Mouse (Mus musculus) subcutaneous adipose tissue, adult 2 months (tissue): ENCODE results near the gene Tnfrsf1b. TPM values are rescaled to one million over a fixed set of nuclear protein-coding genes. Genes with fewer than 3 reads are reported as not detected.

Experiments used
- polyA plus RNA-seq: library from polyadenylated mRNA; depleted of rRNA; stranded (reverse); fragments of >200 nt; gene quantifications from 2 replicates; pipeline ENCODE4 v1.2.3, GENCODE M21; 2012; ENCODE audit warnings: low replicate concordance; rRNA removed

Tnfrsf1b gene
- polyA plus RNA-seq: 28.4 and 28.9 TPM in 2 replicates

DNA sequence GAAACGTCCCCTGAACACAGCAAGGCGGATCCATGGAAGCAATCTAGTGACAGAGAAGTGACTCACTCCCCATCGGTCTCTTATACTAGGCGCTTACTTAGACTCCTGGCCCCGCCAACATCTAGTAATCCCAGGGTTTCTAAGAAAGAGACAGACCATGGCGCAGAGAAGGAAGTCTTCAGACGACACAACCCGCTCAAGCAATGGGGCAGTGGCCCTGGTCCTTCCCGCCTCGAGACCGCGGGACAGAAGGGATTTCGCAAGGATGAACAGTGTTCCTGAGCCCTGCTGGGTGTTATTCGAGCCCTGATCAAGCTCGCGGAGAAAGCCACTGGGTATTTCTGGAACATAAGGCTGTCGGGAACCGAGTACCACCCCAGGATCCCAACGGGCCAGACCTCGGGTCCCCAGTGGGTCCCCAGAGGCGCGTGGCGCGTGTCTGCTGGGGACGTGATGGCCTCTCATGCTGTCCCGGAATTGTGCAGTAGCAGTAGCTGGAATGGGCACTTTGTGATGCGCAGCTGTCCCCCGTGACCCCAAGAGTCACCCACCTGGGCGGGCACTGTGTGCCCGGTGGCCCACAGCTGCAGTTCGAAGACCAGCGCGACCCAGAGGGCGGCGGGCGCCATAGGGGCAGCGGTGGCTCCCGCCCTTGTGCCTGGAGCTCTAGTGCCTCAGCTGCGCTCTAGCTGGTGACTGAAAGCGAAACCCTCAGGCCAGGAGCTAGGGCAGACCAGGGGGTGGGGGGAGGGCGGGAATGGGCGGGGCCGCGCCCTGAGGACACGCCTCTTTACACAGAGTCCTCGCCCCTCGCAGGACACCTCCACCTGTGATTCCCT is at the start of gene Tnfrsf1b:
TSS of gene Tnfrsf1b (minus strand) at position 698 of the 839 bp plus-strand sequence.

DNA sequence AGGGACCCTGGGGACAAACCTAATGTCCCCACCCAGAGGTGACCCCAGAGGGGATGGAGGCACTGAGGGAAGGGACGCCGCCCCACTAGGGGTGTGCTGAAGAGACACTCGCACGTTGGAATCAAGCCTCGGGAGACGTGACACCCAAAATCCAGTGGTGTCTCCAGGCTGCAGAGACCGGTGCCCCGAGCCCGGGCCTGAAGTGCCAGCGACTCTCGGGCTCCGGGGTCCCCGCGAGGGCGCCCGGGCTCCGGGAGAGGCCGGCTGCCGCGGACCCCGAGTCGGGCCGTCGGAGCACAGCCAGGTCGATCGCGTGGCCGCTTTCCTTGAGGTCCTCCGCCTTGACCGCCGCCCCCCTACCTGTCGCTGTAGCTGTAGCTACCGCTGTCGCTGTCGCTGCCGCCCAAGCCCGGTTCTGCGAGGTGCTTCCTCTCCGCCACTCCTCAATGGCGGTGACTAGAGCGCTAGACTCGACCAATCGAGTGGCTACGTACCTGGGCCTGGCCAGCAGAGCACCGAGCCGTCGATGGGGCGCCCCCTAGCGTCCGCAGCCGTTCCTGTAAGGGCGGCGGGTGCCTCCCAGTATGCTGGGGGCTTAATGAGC is 52.0 kb downstream of the Tnfrsf1b start, which contains the start of gene Vps13d:
TSS of gene Vps13d (minus strand) at position 447 of the 604 bp plus-strand sequence.

Other genes with a start within 250 kb of the Tnfrsf1b start
- gene Vps13d, start 51.9 kb downstream of the Tnfrsf1b start, polyA plus RNA-seq: 21.1 and 26.8 TPM in 2 replicates
- gene Tnfrsf8, start 68.3 kb upstream of the Tnfrsf1b start, polyA plus RNA-seq: 0.39 and 0.90 TPM in 2 replicates